Mouse (Mus musculus) liver, adult 2 months (tissue): ENCODE results near the gene Gm20388.

ENCODE experiments used
- CTCF ChIP-seq: fragments of 200-500 bp; IDR thresholded peaks from 2 replicates; pipeline ENCODE4 v1.5.1; 2011; ENCODE audit warnings: low read depth, low read length, control low read depth
- POLR2A ChIP-seq: fragments of 200-500 bp; IDR thresholded peaks from 2 replicates; pipeline ENCODE4 v1.6.1; 2011; ENCODE audit warnings: low read length, control low read depth; ENCODE audit not compliant: insufficient read depth; ENCODE audit errors: extremely low read depth

- TF ChIP-seq POLR2A (no peak), CTCF (no peak)
Measured at GRCm38 (mm10) chr8:121901498-121902236, 1991.0 kb downstream of the Gm20388 start.
